Mouse (Mus musculus) mouse trophoblast stem cell (cell line): ENCODE results near the gene Csnk1e.

Source experiments
- in situ Hi-C, 2 experiments: fragments of 300-500 bp; cut with MseI, MboI; formaldehyde crosslinking; loops; 2 replicates in 1 of 2; 3 replicates in 1 of 2; pipeline ENCODE4 v1.15.1; 2025

Csnk1e gene

GRCm38 (mm10) chr15:79443856-79444410 lies 11.4 kb downstream of the Csnk1e start:
- in situ Hi-C loops, result no loop called here

- in situ Hi-C loops, result no loop called here
These were observed 12.3 kb downstream of the Csnk1e start for GRCm38 (mm10) chr15:79442961-79443518.

GRCm38 (mm10) chr15:79442257-79442611 lies 13.1 kb downstream of the Csnk1e start:
- in situ Hi-C loops, result no loop called here

GRCm38 (mm10) chr15:79441331-79442256 lies 13.8 kb downstream of the Csnk1e start:
- in situ Hi-C loops, result no loop called here

- in situ Hi-C loops, result no loop called here
These were observed 14.6 kb downstream of the Csnk1e start for GRCm38 (mm10) chr15:79440651-79441330.

GRCm38 (mm10) chr15:79440223-79440622 lies 15.1 kb downstream of the Csnk1e start:
- in situ Hi-C loops, result no loop called here

GRCm38 (mm10) chr15:79439386-79439785 lies 16.0 kb downstream of the Csnk1e start:
- in situ Hi-C loops, result no loop called here

- in situ Hi-C loops, result no loop called here
These were observed 16.6 kb downstream of the Csnk1e start for GRCm38 (mm10) chr15:79438816-79439215.

- in situ Hi-C loops, result no loop called here
These were observed 17.1 kb downstream of the Csnk1e start for GRCm38 (mm10) chr15:79438209-79438810.

- in situ Hi-C loops, result no loop called here
These were observed 17.7 kb downstream of the Csnk1e start for GRCm38 (mm10) chr15:79437541-79438208.

GRCm38 (mm10) chr15:79436481-79436921 lies 18.9 kb downstream of the Csnk1e start:
- in situ Hi-C loops, result no loop called here

GRCm38 (mm10) chr15:79435191-79435671 lies 20.1 kb downstream of the Csnk1e start:
- in situ Hi-C loops, result no loop called here

- in situ Hi-C loops, result no loop called here
These were observed 22.5 kb downstream of the Csnk1e start for GRCm38 (mm10) chr15:79432892-79433291.

GRCm38 (mm10) chr15:79432328-79432727 lies 23.0 kb downstream of the Csnk1e start:
- in situ Hi-C loops, result no loop called here

GRCm38 (mm10) chr15:79431925-79432324 lies 23.4 kb downstream of the Csnk1e start:
- in situ Hi-C loops, result no loop called here

- in situ Hi-C loops, result no loop called here
These were observed 24.8 kb downstream of the Csnk1e start for GRCm38 (mm10) chr15:79430461-79431000.

- in situ Hi-C loops, result no loop called here
These were observed 25.4 kb downstream of the Csnk1e start for GRCm38 (mm10) chr15:79429994-79430393.

GRCm38 (mm10) chr15:79429527-79429926 lies 25.8 kb downstream of the Csnk1e start:
- in situ Hi-C loops, result no loop called here

GRCm38 (mm10) chr15:79428616-79429015 lies 26.8 kb downstream of the Csnk1e start:
- in situ Hi-C loops, result no loop called here

GRCm38 (mm10) chr15:79427516-79427915 lies 27.9 kb downstream of the Csnk1e start:
- in situ Hi-C loops, result no loop called here

- in situ Hi-C loops, result no loop called here
These were observed 29.9 kb downstream of the Csnk1e start for GRCm38 (mm10) chr15:79425516-79425915.
